Mouse (Mus musculus): ENCODE measurements at regions not wholly inside any gene's neighbourhood (a gene's known extent, or its start where the extent isn't known, plus 50 kb on each side); places are given as distances from the start of the nearest gene placed in this dataset.

- DNase-seq (ENCODE audit: low read depth, low spot score) = no peak
These were observed 1021.2 kb upstream of the Adgrl4 start for GRCm38 (mm10) chr3:150416447-150416846.

DNA sequence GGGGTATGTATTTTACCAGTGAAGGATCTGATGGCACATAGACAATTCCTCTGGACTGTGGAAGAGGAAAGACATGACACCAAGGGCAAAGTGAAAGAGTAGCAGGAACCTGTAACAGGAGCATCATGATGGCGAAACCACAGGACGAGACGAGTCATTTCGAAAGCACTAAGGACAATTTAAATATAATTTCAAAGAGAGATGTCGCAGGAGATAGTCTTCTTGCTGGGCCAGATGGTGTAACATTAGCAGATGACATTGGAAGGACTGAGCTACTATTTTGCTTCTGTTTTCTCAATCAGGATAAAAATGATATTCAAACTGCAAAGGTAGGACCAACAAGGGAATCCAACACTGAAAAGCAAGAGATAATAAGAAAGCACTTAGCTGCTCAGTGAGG, 1009.7 kb upstream of the Adgrl4 start:
- DNase-seq (ENCODE audit: low read depth, low spot score) = no peak

DNA sequence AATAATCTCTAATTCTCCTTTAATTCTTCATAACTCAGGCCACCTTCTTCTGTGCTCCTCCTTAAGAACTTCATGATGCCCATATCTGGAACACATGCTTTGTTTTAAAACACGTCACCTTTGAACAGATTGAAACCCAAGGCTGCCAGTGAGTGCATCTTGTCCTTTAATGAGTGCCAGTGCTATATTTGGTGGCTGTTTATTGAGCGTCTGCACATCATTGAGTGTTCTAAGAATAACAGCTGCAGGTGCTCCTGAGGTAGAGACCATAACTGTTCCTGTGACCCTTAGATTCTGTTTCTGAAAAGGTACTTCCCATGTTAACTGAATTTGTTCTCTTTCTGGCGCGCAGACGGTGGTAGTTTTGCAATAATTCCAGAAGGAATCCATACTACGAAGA, 1006.4 kb upstream of the Adgrl4 start:
- DNase-seq (ENCODE audit: low read depth, low spot score) = no peak

- peak; percentile 40 for DNase-seq (ENCODE audit: low read depth, low spot score)
These were observed 1002.5 kb upstream of the Adgrl4 start for GRCm38 (mm10) chr3:150435199-150435598.

DNA sequence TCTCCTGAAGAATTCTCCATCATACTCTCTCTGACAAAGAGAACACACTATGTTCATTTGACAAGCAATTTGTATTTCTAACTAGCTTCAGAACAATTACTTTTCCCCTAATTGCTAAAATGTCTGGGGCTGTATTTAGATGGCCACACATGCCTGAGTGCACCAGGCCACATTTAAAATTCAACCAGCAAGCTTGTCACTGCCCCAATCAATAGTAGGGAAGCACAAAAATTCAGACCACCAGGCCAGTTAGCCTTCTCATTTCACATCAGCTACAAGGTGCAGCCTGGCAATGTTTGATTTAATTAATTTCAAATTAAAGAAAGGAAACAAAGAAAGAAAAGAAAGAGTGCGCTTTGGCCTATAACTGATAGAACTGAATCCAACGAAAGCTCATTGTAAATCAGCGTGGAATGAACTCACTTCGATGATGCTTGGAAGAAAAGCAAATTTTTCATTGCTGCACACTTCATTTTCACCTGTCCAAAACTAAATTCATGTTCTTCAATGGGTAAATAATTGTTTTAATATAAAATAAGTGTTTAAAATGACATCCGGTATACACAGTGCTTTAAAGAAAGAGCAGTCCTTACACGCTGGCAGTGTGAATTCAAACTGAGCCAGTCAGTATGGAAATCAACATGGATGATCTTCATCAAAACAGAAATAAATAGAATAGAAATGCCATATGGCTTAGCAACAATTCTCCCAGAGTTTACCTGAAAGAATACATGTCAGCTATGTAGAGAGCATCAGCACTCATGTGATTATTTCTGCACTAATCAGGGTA, 1001.7 kb upstream of the Adgrl4 start:
- DNase-seq (ENCODE audit: low read depth, low spot score) = no peak
